Mouse (Mus musculus): ENCODE data around the gene Spata6. TPM values are rescaled to one million over a fixed set of nuclear protein-coding genes. Genes with fewer than 3 reads are reported as not detected.

Spata6 gene
- polyA plus RNA-seq, 1 experiment from 2014 or later = 17.2 TPM

GRCm38 (mm10) chr4:111691057-111691543 lies 28.7 kb upstream of the Spata6 start:
- no peak overlapping the region for H3K4me2 ChIP-seq
- ATAC-seq (ENCODE audit: insufficient number of reproducible peaks, low FRiP score) = no peak

GRCm38 (mm10) chr4:111701381-111701780 lies 18.4 kb upstream of the Spata6 start:
- Histone ChIP-seq H3K9ac (no peak overlapping the region), H3K4me1 (replicated peaks) (no peaks in the 10 kb centered on the region), H3K9me3 (replicated peaks) (no peaks in the 10 kb centered on the region), H3K36me3 (no peaks in the 10 kb centered on the region), H3K4me3 (no peak overlapping the region), H3K27me3 (replicated peaks) (no peaks in the 10 kb centered on the region), H3K27ac (ENCODE audit: poor library complexity, severe bottlenecking) (no peak overlapping the region), H3K4me2 (no peak overlapping the region)
- 33% methylated on average over 1 of the region's 1 CpGs for WGBS
- ATAC-seq (ENCODE audit: insufficient number of reproducible peaks, low FRiP score) = no peak

More at GRCm38 (mm10) chr4:111691057-111691543, 28.7 kb upstream of the Spata6 start:
- Histone ChIP-seq H3K9ac (no peak overlapping the region), H3K4me3 (no peak overlapping the region), H3K36me3 (no peaks in the 10 kb centered on the region), H3K9me3 (replicated peaks) (no peaks in the 10 kb centered on the region), H3K27ac (ENCODE audit: poor library complexity, severe bottlenecking) (peak overlapping the region; percentile 6; the same call in 1 of the 2 replicates), H3K4me1 (replicated peaks) (peaks cover 11% of the 10 kb centered on the region; the same call in 1 of the 2 replicates), H3K27me3 (replicated peaks) (no peaks in the 10 kb centered on the region)
- WGBS = 64% methylated on average over 5 of the region's 5 CpGs

- H3K27me3 ChIP-seq (replicated peaks) = no peaks in the 10 kb centered on the region
- H3K4me2 ChIP-seq = no peak overlapping the region
- no peaks in the 10 kb centered on the region for H3K36me3 ChIP-seq
- H3K27ac ChIP-seq (ENCODE audit: poor library complexity, severe bottlenecking) = no peak overlapping the region
- H3K4me1 ChIP-seq (replicated peaks) = no peaks in the 10 kb centered on the region
- no peak for ATAC-seq (ENCODE audit: insufficient number of reproducible peaks, low FRiP score)
- WGBS = 93% methylated on average over 2 of the region's 2 CpGs
- H3K9me3 ChIP-seq (replicated peaks) = no peaks in the 10 kb centered on the region
- H3K4me3 ChIP-seq = no peak overlapping the region
- H3K9ac ChIP-seq = no peak overlapping the region
Observed at GRCm38 (mm10) chr4:111704126-111704525, 15.7 kb upstream of the Spata6 start.

- no peaks in the 10 kb centered on the region for H3K9me3 ChIP-seq (replicated peaks)
- 70% methylated on average over 3 of the region's 3 CpGs for WGBS
- H3K27me3 ChIP-seq (replicated peaks) = no peaks in the 10 kb centered on the region
- no peak overlapping the region for H3K4me3 ChIP-seq
- no peaks in the 10 kb centered on the region for H3K36me3 ChIP-seq
- no peak overlapping the region for H3K9ac ChIP-seq
- no peaks in the 10 kb centered on the region for H3K4me1 ChIP-seq (replicated peaks)
- H3K27ac ChIP-seq (ENCODE audit: poor library complexity, severe bottlenecking) = no peak overlapping the region
- ATAC-seq (ENCODE audit: insufficient number of reproducible peaks, low FRiP score) = no peak
- H3K4me2 ChIP-seq = no peak overlapping the region
Observed at GRCm38 (mm10) chr4:111704975-111705374, 14.8 kb upstream of the Spata6 start.

GRCm38 (mm10) chr4:111719296-111719695 lies 488 bp upstream of the Spata6 start:
- H3K4me3 ChIP-seq = peak overlapping the region; percentile 89
- H3K36me3 ChIP-seq = no peaks in the 10 kb centered on the region
- peak overlapping the region; percentile 83; the same call in 1 of the 2 replicates for H3K27ac ChIP-seq (ENCODE audit: poor library complexity, severe bottlenecking)
- 59% methylated on average over 4 of the region's 4 CpGs for WGBS
- H3K4me1 ChIP-seq (replicated peaks) = peaks cover 4% of the 10 kb centered on the region; the same call in 1 of the 2 replicates
- no peaks in the 10 kb centered on the region for H3K27me3 ChIP-seq (replicated peaks)
- no peaks in the 10 kb centered on the region for H3K9me3 ChIP-seq (replicated peaks)
- ATAC-seq (ENCODE audit: insufficient number of reproducible peaks, low FRiP score) = no peak
- H3K9ac ChIP-seq = no peak overlapping the region
- H3K4me2 ChIP-seq = peak overlapping the region; percentile 69

- H3K27ac ChIP-seq (ENCODE audit: poor library complexity, severe bottlenecking) = peak overlapping the region; percentile 83
- H3K27me3 ChIP-seq (replicated peaks) = no peaks in the 10 kb centered on the region
- H3K4me1 ChIP-seq (replicated peaks) = peaks cover 4% of the 10 kb centered on the region; the same call in 1 of the 2 replicates
- peak overlapping the region; percentile 89 for H3K4me3 ChIP-seq
- WGBS = 17% methylated on average over 2 of the region's 2 CpGs
- no peak for ATAC-seq (ENCODE audit: insufficient number of reproducible peaks, low FRiP score)
- H3K4me2 ChIP-seq = peak overlapping the region; percentile 69
- H3K9me3 ChIP-seq (replicated peaks) = no peaks in the 10 kb centered on the region
- 0 out of 2 replicates have a peak, but pooled peaks cover 6% of the 10 kb centered on the region for H3K36me3 ChIP-seq
- H3K9ac ChIP-seq = peak overlapping the region; percentile 79
Observed at GRCm38 (mm10) chr4:111720662-111721003, 849 bp downstream of the Spata6 start.

GRCm38 (mm10) chr4:111721121-111721840 lies 1.5 kb downstream of the Spata6 start:
- peak overlapping the region; percentile 79 for H3K9ac ChIP-seq
- peak overlapping the region; percentile 89 for H3K4me3 ChIP-seq

GRCm38 (mm10) chr4:111737551-111737950 lies 17.8 kb downstream of the Spata6 start:
- no peak overlapping the region for H3K9ac ChIP-seq
- H3K4me2 ChIP-seq = no peak overlapping the region
- no peaks in the 10 kb centered on the region for H3K27me3 ChIP-seq (replicated peaks)
- no peak overlapping the region for H3K27ac ChIP-seq (ENCODE audit: poor library complexity, severe bottlenecking)
- no peaks in the 10 kb centered on the region for H3K36me3 ChIP-seq
- H3K4me1 ChIP-seq (replicated peaks) = 0 out of 2 replicates have a peak, but pooled peaks cover 3% of the 10 kb centered on the region
- no peaks in the 10 kb centered on the region for H3K9me3 ChIP-seq (replicated peaks)
- no peak for ATAC-seq (ENCODE audit: insufficient number of reproducible peaks, low FRiP score)
- H3K4me3 ChIP-seq = no peak overlapping the region
- WGBS = 80% methylated on average over 1 of the region's 1 CpGs

More at GRCm38 (mm10) chr4:111721121-111721840, 1.5 kb downstream of the Spata6 start:
- H3K9me3 ChIP-seq (replicated peaks) = no peaks in the 10 kb centered on the region
- H3K27me3 ChIP-seq (replicated peaks) = no peaks in the 10 kb centered on the region
- peak overlapping the region; percentile 69 for H3K4me2 ChIP-seq
- peak overlapping the region; percentile 83 for H3K27ac ChIP-seq (ENCODE audit: poor library complexity, severe bottlenecking)
- H3K4me1 ChIP-seq (replicated peaks) = peaks cover 4% of the 10 kb centered on the region; the same call in 1 of the 2 replicates
- WGBS = 28% methylated on average over 4 of the region's 4 CpGs
- no peak; the same call in 1 of the 2 replicates for ATAC-seq (ENCODE audit: insufficient number of reproducible peaks, low FRiP score)
- H3K36me3 ChIP-seq = 0 out of 2 replicates have a peak, but pooled peaks cover 6% of the 10 kb centered on the region

- no peak overlapping the region for H3K9ac ChIP-seq
- H3K4me1 ChIP-seq (replicated peaks) = no peaks in the 10 kb centered on the region
- no peaks in the 10 kb centered on the region for H3K27me3 ChIP-seq (replicated peaks)
- whole genome bisulfite sequencing = 75% methylated on average over 4 of the region's 4 CpGs
- no peaks in the 10 kb centered on the region for H3K9me3 ChIP-seq (replicated peaks)
- no peak for ATAC-seq (ENCODE audit: insufficient number of reproducible peaks, low FRiP score)
- H3K4me2 ChIP-seq = no peak overlapping the region
- H3K36me3 ChIP-seq = 0 out of 2 replicates have a peak, but pooled peaks cover 4% of the 10 kb centered on the region
- no peak overlapping the region for H3K4me3 ChIP-seq
- no peak overlapping the region for H3K27ac ChIP-seq (ENCODE audit: poor library complexity, severe bottlenecking)
Observed at GRCm38 (mm10) chr4:111780533-111780932, 60.7 kb downstream of the Spata6 start.

GRCm38 (mm10) chr4:111799892-111800291 lies 80.1 kb downstream of the Spata6 start:
- Histone ChIP-seq H3K9me3 (replicated peaks) (no peaks in the 10 kb centered on the region), H3K9ac (no peak overlapping the region), H3K4me3 (no peak overlapping the region), H3K27ac (ENCODE audit: poor library complexity, severe bottlenecking) (no peak overlapping the region), H3K36me3 (peaks cover 6% of the 10 kb centered on the region), H3K27me3 (replicated peaks) (no peaks in the 10 kb centered on the region), H3K4me2 (no peak overlapping the region), H3K4me1 (replicated peaks) (no peaks in the 10 kb centered on the region)
- 82% methylated on average over 3 of the region's 3 CpGs for WGBS
- no peak for ATAC-seq (ENCODE audit: insufficient number of reproducible peaks, low FRiP score)

GRCm38 (mm10) chr4:111803164-111803563 lies 83.4 kb downstream of the Spata6 start:
- H3K27me3 ChIP-seq (replicated peaks) = no peaks in the 10 kb centered on the region
- H3K36me3 ChIP-seq = peaks cover 2% of the 10 kb centered on the region; the same call in 1 of the 2 replicates
- H3K9ac ChIP-seq = no peak overlapping the region
- H3K4me3 ChIP-seq = no peak overlapping the region
- H3K4me2 ChIP-seq = no peak overlapping the region
- no peaks in the 10 kb centered on the region for H3K9me3 ChIP-seq (replicated peaks)
- 83% methylated on average over 2 of the region's 2 CpGs for WGBS
- no peak for ATAC-seq (ENCODE audit: insufficient number of reproducible peaks, low FRiP score)
- H3K4me1 ChIP-seq (replicated peaks) = no peaks in the 10 kb centered on the region
- no peak overlapping the region for H3K27ac ChIP-seq (ENCODE audit: poor library complexity, severe bottlenecking)
